Mouse (Mus musculus) MEL (cell line): ENCODE measurements around the gene Gm43064.

Experiments
- CTCF ChIP-seq, 3 experiments: IDR thresholded peaks in 2 of 3; conservative IDR thresholded peaks in 1 of 3; 2 replicates each; pipeline ENCODE4 v1.5.1; 2011 to 2012; ENCODE audit warnings: low read length in 3 of 3, low read depth in 2 of 3, mild to moderate bottlenecking in 2 of 3, improper control_type of control experiment in 1 of 3, inconsistent platforms in 1 of 3, mixed read lengths in 1 of 3, moderate library complexity in 1 of 3; ENCODE audit not compliant: control insufficient read depth in 1 of 3, insufficient read depth in 1 of 3, poor library complexity in 1 of 3, severe bottlenecking in 1 of 3
- HCFC1 ChIP-seq: IDR thresholded peaks from 2 replicates; pipeline ENCODE4 v1.6.1; 2012; ENCODE audit warnings: low read depth, mild to moderate bottlenecking, inconsistent platforms, low read length, improper control_type of control experiment, moderate library complexity
- NRF1 ChIP-seq: IDR thresholded peaks from 2 replicates; pipeline ENCODE4 v1.6.1; 2014; ENCODE audit warnings: low read depth, mild to moderate bottlenecking, inconsistent platforms, low read length, improper control_type of control experiment, moderate library complexity; ENCODE audit not compliant: poor library complexity, insufficient read depth, severe bottlenecking
- POLR2AphosphoS2 ChIP-seq: IDR thresholded peaks from 2 replicates; pipeline ENCODE4 v1.6.1; 2011; ENCODE audit warnings: low read length, improper control_type of control experiment
- TBP ChIP-seq: IDR thresholded peaks from 2 replicates; pipeline ENCODE4 v1.8.0; 2011; ENCODE audit warnings: low read depth, low read length, improper control_type of control experiment

DNA sequence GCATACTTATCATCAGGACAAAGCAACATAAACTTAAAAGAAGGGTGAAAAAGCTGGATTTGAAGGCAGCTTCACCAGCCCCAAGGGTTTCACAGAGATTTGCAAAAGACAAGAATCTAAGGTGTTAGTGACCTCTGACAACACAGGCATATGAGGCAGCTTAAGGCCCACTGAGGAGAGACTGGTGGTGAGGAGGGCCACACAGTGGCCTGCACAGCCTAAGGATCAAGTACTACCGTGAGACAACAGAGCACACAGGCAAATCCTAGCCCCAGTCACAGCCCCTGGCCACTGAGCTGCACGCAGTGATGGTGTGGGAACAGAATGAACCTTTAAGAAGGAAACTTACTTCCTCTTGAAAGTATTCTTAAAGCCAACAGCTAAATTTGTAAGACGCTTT is 35.9 kb upstream of the Gm43064 start:
- no peak for TF ChIP-seq NRF1
- no peak for TF ChIP-seq HCFC1
- TF ChIP-seq CTCF (IDR thresholded peaks at IDR 0.05 in 2 of 3, conservative IDR thresholded peaks at IDR 0.05 in 1 of 3; ENCODE audit: control insufficient read depth in 1 of 3, insufficient read depth in 1 of 3, low read depth in 2 of 3, low read length in 3 of 3, poor library complexity in 1 of 3, severe bottlenecking in 1 of 3), result no peak
- no peak for TF ChIP-seq TBP
- no peak for TF ChIP-seq POLR2AphosphoS2
